Mouse (Mus musculus) ES-Bruce4 (cell line): Measurements from ENCODE around the gene Klhl7.

ENCODE experiments used
- CTCF ChIP-seq: IDR thresholded peaks from one replicate; pipeline ENCODE4 v1.8.1; 2011; ENCODE audit warnings: low read depth, low read length
- POLR2A ChIP-seq: IDR thresholded peaks from one replicate; pipeline ENCODE4 v1.8.1; 2011; ENCODE audit warnings: low read length; ENCODE audit not compliant: insufficient read depth

DNA sequence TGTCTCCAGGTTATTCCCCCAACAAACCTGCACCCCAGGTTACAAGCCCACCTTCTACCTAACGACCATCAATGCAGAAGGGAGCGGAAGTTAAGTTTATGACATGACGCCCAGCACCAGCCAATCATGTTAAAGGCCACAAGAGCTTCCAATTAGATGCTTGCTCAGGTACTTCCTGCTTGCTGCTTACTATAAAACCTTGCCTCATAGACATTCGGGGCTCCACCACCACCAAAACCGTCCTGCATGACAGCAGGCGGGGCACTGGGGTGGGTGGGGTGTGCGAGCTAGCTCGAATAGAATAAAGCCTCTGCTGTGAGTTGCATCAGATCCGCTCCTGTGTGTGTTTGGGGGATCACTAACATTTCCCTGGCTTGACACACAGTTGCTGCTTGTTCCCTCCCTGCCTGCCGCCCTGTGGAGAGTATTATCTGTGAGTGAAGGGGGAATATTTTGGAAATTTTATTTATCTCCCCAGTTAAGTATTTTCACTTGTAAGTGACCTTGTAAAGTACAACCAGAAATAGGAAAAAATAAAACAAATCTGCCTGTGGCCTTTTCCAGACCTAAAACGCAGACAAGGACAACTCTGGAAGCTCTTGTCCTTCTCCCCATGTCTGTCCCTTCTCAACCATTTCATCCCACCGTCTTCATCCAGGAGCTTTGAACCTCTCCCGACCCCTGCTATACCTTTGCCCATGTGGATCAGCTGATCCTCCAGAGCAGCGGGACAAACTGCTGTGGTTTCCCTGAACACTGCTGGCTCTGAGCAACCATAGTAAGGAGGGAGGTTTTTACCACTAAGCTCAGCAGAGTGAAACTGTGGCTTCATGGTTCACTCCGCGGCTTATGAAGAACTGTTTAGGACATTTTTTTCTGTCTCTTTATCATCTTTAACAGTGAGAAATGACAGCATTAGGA lies 48.4 kb upstream of the Klhl7 start:
- TF ChIP-seq POLR2A, result no peak
- TF ChIP-seq CTCF, result no peak
